Mouse (Mus musculus) thymus, postnatal 0 days (tissue): ENCODE results near the gene Adgra3. TPM values are rescaled to one million over a fixed set of nuclear protein-coding genes. Genes with fewer than 3 reads are reported as not detected.

Source experiments
- DNase-seq: peaks from one replicate; pipeline ENCODE4 v3.0.0-alpha.2; 2015; ENCODE audit warnings: low spot score
- polyA plus RNA-seq: library from polyadenylated mRNA; unstranded; fragments of >200 nt; fragmentation: Nextera tagmentation; extraction: Ambion mirVana; gene quantifications from 2 replicates; pipeline ENCODE4 v1.2.1, GENCODE M21; 2015

The Adgra3 gene
- 2.7 and 3.1 TPM in 2 replicates for polyA plus RNA-seq

- peak; percentile 44 for DNase-seq
These were observed at the start of gene Adgra3 for GRCm38 (mm10) chr5:50058421-50059286. TSS of gene Adgra3 (minus strand) at chr5:50059006.

- no peak for DNase-seq
These were observed 24.6 kb upstream of the Adgra3 start for GRCm38 (mm10) chr5:50083441-50083840.

- DNase-seq: no peak
These were observed 15.4 kb upstream of the Adgra3 start for GRCm38 (mm10) chr5:50074245-50074644.

GRCm38 (mm10) chr5:50064236-50064635 lies 5.4 kb upstream of the Adgra3 start:
- no peak for DNase-seq

GRCm38 (mm10) chr5:50059586-50059985 lies 780 bp upstream of the Adgra3 start:
- no peak for DNase-seq

GRCm38 (mm10) chr5:50057612-50058420 lies 990 bp downstream of the Adgra3 start:
- no peak for DNase-seq

- no peak for DNase-seq
These were observed 6.3 kb downstream of the Adgra3 start for GRCm38 (mm10) chr5:50052456-50052855.

GRCm38 (mm10) chr5:50050668-50051425 lies 8.0 kb downstream of the Adgra3 start:
- no peak for DNase-seq

- DNase-seq: no peak
These were observed 8.8 kb downstream of the Adgra3 start for GRCm38 (mm10) chr5:50050037-50050436.

GRCm38 (mm10) chr5:50049506-50049905 lies 9.3 kb downstream of the Adgra3 start:
- no peak for DNase-seq

GRCm38 (mm10) chr5:50048960-50049359 lies 9.8 kb downstream of the Adgra3 start:
- no peak for DNase-seq

- no peak for DNase-seq
These were observed 10.4 kb downstream of the Adgra3 start for GRCm38 (mm10) chr5:50048271-50048851.

GRCm38 (mm10) chr5:50045180-50045579 lies 13.6 kb downstream of the Adgra3 start:
- DNase-seq: no peak

GRCm38 (mm10) chr5:50043677-50044076 lies 15.1 kb downstream of the Adgra3 start:
- DNase-seq: no peak

GRCm38 (mm10) chr5:50042274-50042943 lies 16.4 kb downstream of the Adgra3 start:
- DNase-seq: no peak

- no peak for DNase-seq
These were observed 19.3 kb downstream of the Adgra3 start for GRCm38 (mm10) chr5:50039521-50039920.

GRCm38 (mm10) chr5:50037666-50038065 lies 21.1 kb downstream of the Adgra3 start:
- DNase-seq: no peak

GRCm38 (mm10) chr5:50034900-50035514 lies 23.8 kb downstream of the Adgra3 start:
- DNase-seq: no peak

GRCm38 (mm10) chr5:50034231-50034630 lies 24.6 kb downstream of the Adgra3 start:
- DNase-seq: no peak

GRCm38 (mm10) chr5:50033660-50034059 lies 25.1 kb downstream of the Adgra3 start:
- DNase-seq: no peak
